Mouse (Mus musculus) right cerebral cortex, postnatal 10 days (tissue): ENCODE measurements at regions not wholly inside any gene's neighbourhood (a gene's known extent, or its start where the extent isn't known, plus 50 kb on each side); places are given as distances from the start of the nearest gene placed in this dataset.
"Not testable (repeated sequence)": the region's sequence is repeated elsewhere in the genome, so short reads cannot be mapped to it uniquely, and the experiment has no call there.

Experiments
- DNase-seq, 2 experiments: peaks; one replicate each; pipeline ENCODE4 v3.0.0; 2021; ENCODE audit warnings: low spot score in 2 of 2

DNA sequence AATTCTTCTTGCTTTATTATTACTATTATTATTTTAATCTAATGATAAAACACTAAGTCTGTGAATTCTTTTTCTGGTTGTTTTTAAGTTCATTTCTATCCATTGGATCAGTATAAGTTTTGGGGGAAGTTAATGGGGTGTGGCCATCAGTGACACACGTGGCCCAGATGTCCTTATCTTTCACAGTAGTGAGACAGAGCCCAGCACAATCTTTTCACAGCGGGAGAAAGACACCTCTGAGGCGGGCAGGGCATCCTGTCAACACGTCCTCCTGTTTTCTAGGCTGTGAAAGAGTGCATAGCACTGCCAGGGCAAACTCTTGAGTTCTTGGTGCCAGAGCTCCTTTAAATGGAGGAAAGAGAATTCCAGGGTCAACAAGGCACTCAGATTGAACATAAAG lies 162.1 kb downstream of the Ifng start:
- no peak for DNase-seq

DNA sequence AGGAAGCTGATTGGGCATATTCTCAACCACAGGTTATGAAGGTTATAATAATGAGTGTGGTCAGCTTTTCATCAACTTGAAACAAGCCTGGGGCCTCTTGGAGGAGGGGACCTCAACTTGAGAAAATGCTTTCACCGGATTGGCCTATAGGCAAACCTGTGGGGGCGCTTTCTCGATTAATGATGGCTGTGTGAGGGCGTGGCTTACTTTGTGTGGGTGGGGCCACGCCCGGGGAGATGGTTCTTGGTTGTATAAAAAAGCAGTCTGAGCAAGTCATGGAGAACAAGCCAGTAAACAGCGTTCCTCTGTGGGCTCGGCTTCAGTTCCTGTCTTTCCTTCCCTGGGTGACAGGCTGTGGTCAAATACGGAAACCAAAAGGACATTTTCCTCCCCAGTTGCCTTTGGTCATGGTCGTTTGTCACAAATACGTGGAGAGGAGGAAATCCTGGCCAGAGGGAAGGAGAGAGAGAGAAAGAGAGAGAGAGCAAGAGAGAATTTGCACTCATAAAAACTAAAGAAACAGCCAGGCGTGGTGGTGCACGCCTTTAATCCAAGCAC lies 163.1 kb downstream of the Ifng start:
- DNase-seq: no peak

- DNase-seq: no peak
These were observed 164.4 kb downstream of the Ifng start for GRCm38 (mm10) chr10:118605156-118605821.

GRCm38 (mm10) chr10:118607418-118607817 lies 166.6 kb downstream of the Ifng start:
- no peak for DNase-seq

- no peak for DNase-seq
These were observed 167.7 kb downstream of the Ifng start for GRCm38 (mm10) chr10:118608376-118609145.

DNA sequence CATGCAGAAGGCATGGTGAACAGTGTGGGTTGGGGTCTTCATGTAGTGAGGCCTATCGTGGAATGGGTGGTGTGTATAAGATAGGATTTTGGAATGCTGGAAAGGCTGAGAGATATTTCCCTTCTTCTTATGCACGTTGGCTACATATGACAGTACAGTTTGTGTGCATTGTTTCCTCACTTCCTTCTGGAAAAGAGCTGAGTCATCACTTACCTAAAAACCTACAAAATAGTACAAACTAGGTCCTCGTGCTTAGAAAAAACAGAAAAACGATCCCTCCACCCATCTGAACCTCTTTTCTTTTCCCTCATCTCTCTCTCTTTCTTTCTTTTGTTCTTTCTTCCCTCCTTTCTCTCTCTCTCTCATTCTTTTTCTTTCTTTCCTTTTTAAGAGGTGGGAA lies 168.3 kb downstream of the Ifng start:
- no peak for DNase-seq

GRCm38 (mm10) chr10:118610868-118611461 lies 170.1 kb downstream of the Ifng start:
- DNase-seq: no peak

DNA sequence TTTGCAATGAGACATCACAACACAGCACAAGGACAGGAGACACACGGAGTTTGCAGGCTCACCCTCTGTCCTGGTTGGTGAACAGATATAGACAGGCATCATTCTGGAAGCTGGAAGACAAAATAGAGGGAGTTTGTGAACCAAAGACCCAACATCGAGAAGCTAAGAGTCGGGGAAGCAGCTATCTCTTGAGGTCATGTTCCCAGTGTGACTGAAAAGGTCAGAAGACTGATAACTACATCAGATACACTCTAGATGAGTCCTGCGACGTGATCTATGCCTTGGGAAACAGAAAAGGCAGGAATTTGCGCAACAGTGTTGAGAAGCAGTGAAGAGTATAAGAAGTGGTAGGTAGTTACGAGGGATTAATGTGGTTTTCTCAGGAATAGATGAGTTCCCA lies 171.2 kb downstream of the Ifng start:
- DNase-seq: no peak

GRCm38 (mm10) chr10:118613056-118613695 lies 172.3 kb downstream of the Ifng start:
- no peak for DNase-seq

DNA sequence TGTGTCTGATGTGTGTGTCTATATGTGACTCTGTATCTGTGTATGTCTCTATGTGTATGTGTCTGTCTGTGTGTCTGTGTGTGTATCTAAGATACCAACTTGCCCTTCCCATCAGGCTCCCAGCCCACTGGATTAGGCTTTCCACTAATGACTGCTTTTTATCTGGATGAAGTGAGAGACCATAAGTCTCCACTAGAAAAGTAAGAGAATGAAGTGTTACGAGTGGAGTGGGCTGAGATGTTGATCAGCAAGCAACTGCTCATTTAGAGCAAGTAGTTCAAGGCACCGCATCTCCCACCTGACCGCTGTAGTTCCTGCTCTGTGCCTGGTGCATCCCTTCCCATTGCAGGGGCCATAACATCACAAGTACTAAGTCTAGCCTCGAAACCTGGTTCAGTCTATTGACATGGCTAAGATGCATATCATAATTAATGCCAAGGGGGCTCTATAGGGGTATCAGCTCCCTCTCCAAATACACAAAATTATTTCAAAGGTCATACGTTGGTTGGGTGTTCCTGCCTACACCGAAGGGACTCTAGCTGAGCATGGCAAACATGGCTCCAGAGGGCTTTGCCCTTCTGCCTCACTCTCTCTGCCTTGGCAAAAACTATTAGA lies 173.5 kb downstream of the Ifng start:
- no peak for DNase-seq

- no peak for DNase-seq
These were observed 174.5 kb downstream of the Ifng start for GRCm38 (mm10) chr10:118615131-118616020.

DNA sequence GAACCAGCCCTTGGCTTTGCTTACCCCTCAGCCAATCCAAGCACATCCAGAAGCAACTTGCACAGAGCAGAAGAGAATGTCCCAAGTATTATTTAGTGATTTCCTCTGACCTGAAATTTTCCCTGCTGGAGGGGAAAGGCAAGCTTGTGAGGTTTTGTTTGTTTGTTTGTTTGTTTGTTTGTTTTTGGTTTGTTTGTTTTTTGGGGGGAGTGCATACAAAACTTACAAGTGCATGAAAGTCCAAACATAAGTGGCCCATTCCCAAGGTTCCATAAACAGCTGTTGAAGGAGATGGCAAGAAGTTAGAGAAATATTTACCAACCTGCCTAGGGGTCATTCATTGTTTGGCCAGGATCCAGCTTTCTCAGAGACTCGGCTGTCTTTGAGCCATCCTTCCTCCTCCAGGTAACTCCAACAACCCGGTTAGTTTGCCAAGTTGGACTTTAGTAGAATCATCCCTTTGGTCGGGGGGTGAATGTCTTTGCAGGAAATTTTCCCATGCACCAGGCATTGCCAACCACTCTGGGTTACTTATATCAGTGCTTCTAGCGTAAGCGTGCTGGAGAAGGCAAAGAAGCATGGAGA lies 175.3 kb downstream of the Ifng start:
- DNase-seq: no peak

- DNase-seq: peak; percentile 63 to 85
These were observed 176.6 kb downstream of the Ifng start for GRCm38 (mm10) chr10:118617291-118618044.

- DNase-seq: not testable (repeated sequence)
These were observed 177.4 kb downstream of the Ifng start for GRCm38 (mm10) chr10:118618251-118618650.

DNA sequence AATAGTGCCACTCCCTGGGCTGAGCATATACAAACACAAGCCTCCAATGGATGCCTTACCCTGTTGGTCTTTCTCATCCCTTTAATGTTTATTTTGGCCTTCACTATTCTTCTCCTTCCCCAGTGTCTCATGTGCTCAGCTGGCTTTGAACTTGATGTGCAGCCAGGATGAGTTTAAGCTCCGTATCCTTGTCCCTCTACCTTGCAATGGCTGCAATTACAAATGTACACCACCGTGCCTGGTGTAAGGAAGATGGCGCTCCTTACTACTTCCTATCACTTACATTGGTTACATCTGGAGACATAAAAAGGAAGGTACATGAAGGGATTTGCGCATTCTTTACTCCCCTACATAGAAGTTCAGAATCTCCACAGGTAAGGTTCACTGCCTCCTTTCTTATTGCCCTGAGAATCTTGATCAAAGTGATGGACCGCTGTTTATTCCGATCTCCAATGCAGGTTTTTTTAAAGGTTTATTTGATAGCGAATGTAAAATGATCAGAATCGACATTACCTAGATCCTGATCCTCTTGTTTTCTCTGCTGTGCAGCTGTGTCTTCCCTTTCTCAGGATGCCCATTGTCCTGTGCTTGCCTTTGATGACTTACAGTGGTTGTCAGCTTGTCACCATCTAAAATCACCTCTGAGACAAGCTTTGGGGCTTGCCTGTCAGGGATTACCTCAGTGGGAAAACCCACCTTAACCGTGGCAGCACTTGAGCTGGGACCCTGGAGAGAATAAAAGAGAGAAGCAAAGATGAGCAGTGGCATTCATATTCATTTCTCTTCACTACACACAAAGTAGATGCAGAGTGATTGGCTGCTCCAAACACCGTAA lies 178.1 kb downstream of the Ifng start:
- no peak for DNase-seq

- DNase-seq: no peak
These were observed 178.8 kb downstream of the Ifng start for GRCm38 (mm10) chr10:118619601-118620000.

GRCm38 (mm10) chr10:118620611-118621010 lies 179.8 kb downstream of the Ifng start:
- no peak for DNase-seq

DNA sequence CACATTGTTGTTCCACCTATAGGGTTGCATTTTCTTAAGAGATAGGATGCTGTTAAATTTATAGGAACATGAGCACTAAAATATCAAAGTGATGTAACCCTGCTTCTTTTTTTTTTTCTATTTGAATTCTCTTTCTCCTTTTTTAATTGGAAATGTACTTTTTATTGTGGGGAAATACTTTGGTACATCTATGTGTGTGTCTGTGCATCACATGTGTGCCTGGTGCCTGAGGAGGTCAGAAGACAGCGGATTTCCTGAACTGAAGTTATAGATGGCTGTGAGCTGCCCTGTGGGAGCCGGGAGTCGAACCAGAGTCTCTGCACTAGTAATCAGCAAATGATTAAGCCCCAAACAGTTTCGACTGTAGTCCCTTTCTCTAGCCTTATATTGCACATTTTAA lies 180.7 kb downstream of the Ifng start:
- no peak for DNase-seq

DNA sequence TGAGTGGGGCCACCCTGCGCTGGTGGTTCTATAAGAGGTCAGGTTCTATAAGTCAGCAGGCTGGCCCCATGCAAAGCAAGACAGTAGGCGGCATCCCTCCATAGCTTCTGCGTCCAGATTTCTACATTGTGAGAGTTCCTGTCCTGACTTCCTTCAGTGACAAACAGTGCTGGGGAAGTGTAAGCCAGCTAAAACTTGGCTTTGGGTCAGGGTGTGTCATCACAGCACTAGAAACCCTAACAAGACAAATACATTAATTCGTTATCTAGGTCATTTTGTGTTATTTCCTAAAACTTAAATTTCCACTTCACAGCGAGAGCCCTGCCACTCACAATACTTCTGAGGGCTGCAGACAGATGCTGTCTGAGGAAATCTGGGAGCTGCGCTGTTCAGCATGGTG lies 181.3 kb downstream of the Ifng start:
- DNase-seq: no peak
